Mouse (Mus musculus): ENCODE measurements around the gene Dmrt3.

- TF ChIP-seq CTCF (IDR thresholded peaks at IDR 0.05; ENCODE audit: low read depth) (no peak), EP300 (optimal IDR thresholded peaks at IDR 0.05) (no peak)
Observed at GRCm38 (mm10) chr19:25671681-25672080, 61.6 kb downstream of the Dmrt3 start.

Measured in stomach, postnatal 0 days (tissue).